Mouse (Mus musculus) liver, adult 2 months (tissue): ENCODE measurements around the gene Usp7.

ENCODE experiments used
- CTCF ChIP-seq: fragments of 200-500 bp; IDR thresholded peaks from 2 replicates; pipeline ENCODE4 v1.5.1; 2011; ENCODE audit warnings: low read depth, low read length, control low read depth
- POLR2A ChIP-seq: fragments of 200-500 bp; IDR thresholded peaks from 2 replicates; pipeline ENCODE4 v1.6.1; 2011; ENCODE audit warnings: low read length, control low read depth; ENCODE audit not compliant: insufficient read depth; ENCODE audit errors: extremely low read depth

DNA sequence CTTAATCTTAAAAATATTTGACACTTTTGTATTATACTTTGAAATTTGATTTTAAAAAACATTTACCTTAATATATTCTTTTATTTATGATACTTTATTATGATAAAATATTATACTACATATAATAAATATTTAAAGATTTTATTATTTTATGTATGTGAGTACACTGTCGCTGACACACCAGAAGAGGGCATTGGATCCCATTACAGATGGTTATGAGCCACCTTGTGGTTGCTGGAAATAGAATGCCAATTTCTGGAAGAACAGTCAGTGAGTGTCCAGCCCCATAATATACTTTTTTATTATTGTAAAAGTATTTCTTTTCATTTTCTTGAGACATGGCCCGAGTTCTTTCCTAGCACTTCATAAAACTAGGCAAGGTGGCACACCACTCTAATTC, 10.4 kb downstream of the Usp7 start:
- TF ChIP-seq POLR2A (no peak), CTCF (no peak)
